Mouse (Mus musculus): ENCODE results near the gene Cdh12. TPM values are rescaled to one million over a fixed set of nuclear protein-coding genes. Genes with fewer than 3 reads are reported as not detected.

Gene Cdh12
- total RNA-seq, 2 experiments from 2014 or later = 0.10 to 0.12 TPM

GRCm38 (mm10) chr15:20696229-20696628, 247.2 kb downstream of the Cdh12 start:
- DNase-seq (ENCODE audit: low spot score in 2 of 2) = no peak

- DNase-seq (ENCODE audit: low spot score in 2 of 2) = no peak
Measured at GRCm38 (mm10) chr15:20711859-20712258, 262.8 kb downstream of the Cdh12 start.

- no peak for DNase-seq (ENCODE audit: low spot score in 2 of 2)
Measured at GRCm38 (mm10) chr15:20772289-20772688, 323.2 kb downstream of the Cdh12 start.

- DNase-seq (ENCODE audit: low spot score in 2 of 2) = no peak
Measured at GRCm38 (mm10) chr15:20773423-20773822, 324.4 kb downstream of the Cdh12 start.

GRCm38 (mm10) chr15:20796999-20797398, 347.9 kb downstream of the Cdh12 start:
- DNase-seq (ENCODE audit: low spot score in 2 of 2) = no peak

GRCm38 (mm10) chr15:20798541-20798940, 349.5 kb downstream of the Cdh12 start:
- no peak for DNase-seq (ENCODE audit: low spot score in 2 of 2)

GRCm38 (mm10) chr15:20835887-20836286, 386.8 kb downstream of the Cdh12 start:
- no peak for DNase-seq (ENCODE audit: low spot score in 2 of 2)

- DNase-seq (ENCODE audit: low spot score in 2 of 2) = no peak
Measured at GRCm38 (mm10) chr15:20836991-20837390, 387.9 kb downstream of the Cdh12 start.

- DNase-seq (ENCODE audit: low spot score in 2 of 2) = no peak
Measured at GRCm38 (mm10) chr15:20841479-20841878, 392.4 kb downstream of the Cdh12 start.

GRCm38 (mm10) chr15:20863076-20863475, 414.0 kb downstream of the Cdh12 start:
- no peak for DNase-seq (ENCODE audit: low spot score in 2 of 2)

- DNase-seq (ENCODE audit: low spot score in 2 of 2) = no peak
Measured at GRCm38 (mm10) chr15:20872518-20872917, 423.5 kb downstream of the Cdh12 start.

- no peak for DNase-seq (ENCODE audit: low spot score in 2 of 2)
Measured at GRCm38 (mm10) chr15:20876993-20877392, 427.9 kb downstream of the Cdh12 start.

- no peak for DNase-seq (ENCODE audit: low spot score in 2 of 2)
Measured at GRCm38 (mm10) chr15:20893471-20893870, 444.4 kb downstream of the Cdh12 start.

- no peak for DNase-seq (ENCODE audit: low spot score in 2 of 2)
Measured at GRCm38 (mm10) chr15:20902568-20902967, 453.5 kb downstream of the Cdh12 start.

- no peak for DNase-seq (ENCODE audit: low spot score in 2 of 2)
Measured at GRCm38 (mm10) chr15:20928221-20928620, 479.2 kb downstream of the Cdh12 start.

GRCm38 (mm10) chr15:20944000-20944399, 494.9 kb downstream of the Cdh12 start:
- DNase-seq (ENCODE audit: low spot score in 2 of 2) = no peak

GRCm38 (mm10) chr15:20967463-20967862, 518.4 kb downstream of the Cdh12 start:
- no peak for DNase-seq (ENCODE audit: low spot score in 2 of 2)

GRCm38 (mm10) chr15:20971041-20971440, 522.0 kb downstream of the Cdh12 start:
- no peak for DNase-seq (ENCODE audit: low spot score in 2 of 2)

GRCm38 (mm10) chr15:21000541-21000940, 551.5 kb downstream of the Cdh12 start:
- no peak for DNase-seq (ENCODE audit: low spot score in 2 of 2)

GRCm38 (mm10) chr15:21007931-21008330, 558.9 kb downstream of the Cdh12 start:
- DNase-seq (ENCODE audit: low spot score in 2 of 2) = no peak

GRCm38 (mm10) chr15:21008487-21008886, 559.4 kb downstream of the Cdh12 start:
- no peak for DNase-seq (ENCODE audit: low spot score in 2 of 2)

- peak in 1 of 2 experiments; percentile 44 for DNase-seq (ENCODE audit: low spot score in 2 of 2)
Measured at GRCm38 (mm10) chr15:21008969-21009368, 559.9 kb downstream of the Cdh12 start.

GRCm38 (mm10) chr15:21063683-21064082, 614.6 kb downstream of the Cdh12 start:
- DNase-seq (ENCODE audit: low spot score in 2 of 2) = no peak

- DNase-seq (ENCODE audit: low spot score in 2 of 2) = no peak
Measured at GRCm38 (mm10) chr15:21069264-21069663, 620.2 kb downstream of the Cdh12 start.
